Mouse (Mus musculus) thymus, postnatal 25 days (tissue): Measurements from ENCODE around the gene Stxbp1.
A peak's percentile ranks its signal among the peaks of the same experiment; 100 is the strongest.

Experiments used
- DNase-seq: peaks from one replicate; pipeline ENCODE4 v3.0.0; 2022

The Stxbp1 gene

GRCm38 (mm10) chr2:32835588-32835987, 11.5 kb downstream of the Stxbp1 start:
- DNase-seq, result no peak

- peak; percentile 52 for DNase-seq
These were observed 12.5 kb downstream of the Stxbp1 start for GRCm38 (mm10) chr2:32834496-32834895.

- no peak for DNase-seq
These were observed 17.9 kb downstream of the Stxbp1 start for GRCm38 (mm10) chr2:32828979-32829676.

- no peak for DNase-seq
These were observed 21.2 kb downstream of the Stxbp1 start for GRCm38 (mm10) chr2:32825796-32826195.

GRCm38 (mm10) chr2:32824778-32825177, 22.3 kb downstream of the Stxbp1 start:
- DNase-seq, result no peak

GRCm38 (mm10) chr2:32824181-32824580, 22.9 kb downstream of the Stxbp1 start:
- no peak for DNase-seq

- no peak for DNase-seq
These were observed 23.4 kb downstream of the Stxbp1 start for GRCm38 (mm10) chr2:32823579-32824154.

- DNase-seq, result no peak
These were observed 23.9 kb downstream of the Stxbp1 start for GRCm38 (mm10) chr2:32823153-32823552.

- no peak for DNase-seq
These were observed 24.4 kb downstream of the Stxbp1 start for GRCm38 (mm10) chr2:32822643-32823042.

GRCm38 (mm10) chr2:32821041-32821802, 25.8 kb downstream of the Stxbp1 start:
- peak; percentile 61 for DNase-seq

- DNase-seq, result no peak
These were observed 28.8 kb downstream of the Stxbp1 start for GRCm38 (mm10) chr2:32818208-32818607.

- DNase-seq, result no peak
These were observed 29.5 kb downstream of the Stxbp1 start for GRCm38 (mm10) chr2:32817589-32817988.

GRCm38 (mm10) chr2:32816946-32817581, 30.0 kb downstream of the Stxbp1 start:
- DNase-seq, result no peak

- no peak for DNase-seq
These were observed 30.5 kb downstream of the Stxbp1 start for GRCm38 (mm10) chr2:32816497-32816896.

GRCm38 (mm10) chr2:32811959-32812358, 35.1 kb downstream of the Stxbp1 start:
- DNase-seq, result no peak

GRCm38 (mm10) chr2:32808816-32809566, 38.1 kb downstream of the Stxbp1 start:
- no peak for DNase-seq

GRCm38 (mm10) chr2:32798251-32798962, 48.6 kb downstream of the Stxbp1 start:
- no peak for DNase-seq

- DNase-seq, result no peak
These were observed 51.2 kb downstream of the Stxbp1 start for GRCm38 (mm10) chr2:32795748-32796418.

- no peak for DNase-seq
These were observed 55.7 kb downstream of the Stxbp1 start for GRCm38 (mm10) chr2:32791297-32791696.

- no peak for DNase-seq
These were observed 58.5 kb downstream of the Stxbp1 start for GRCm38 (mm10) chr2:32788581-32788980.

- no peak for DNase-seq
These were observed 59.9 kb downstream of the Stxbp1 start for GRCm38 (mm10) chr2:32787176-32787575.
